10 mouse cellular contexts compared by ENCODE assay signal in the genomic region with DNA sequence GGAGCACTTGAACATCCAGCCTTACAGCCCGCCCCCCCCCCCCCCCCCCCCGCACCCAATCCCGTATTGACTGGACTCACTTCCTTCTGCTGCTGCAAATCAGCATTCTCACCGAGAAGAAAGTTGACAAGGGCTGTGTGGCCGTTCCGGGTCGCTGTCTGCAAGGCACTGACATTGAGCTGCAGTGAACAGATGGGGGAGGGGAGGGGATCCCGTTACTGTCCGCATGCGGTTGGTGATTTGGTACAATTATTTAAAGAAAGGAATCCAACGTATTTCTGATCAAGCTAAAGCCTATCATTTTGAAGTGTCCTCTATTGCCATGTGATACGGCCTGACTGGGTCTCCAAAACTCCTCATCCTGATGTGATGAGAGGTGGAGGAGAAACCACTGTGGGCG. TPM values are rescaled to one million over a fixed set of nuclear protein-coding genes. Genes with fewer than 3 reads are reported as not detected.
A peak's percentile ranks its signal among the peaks of the same experiment; 100 is the strongest.
DNase-seq lines count a peak whose midpoint lies in the region; ATAC-seq lines count a peak whose summit lies in the region.
"Had no signal": no experiment of that assay in that cellular context is flagged by ENCODE, and none has a peak within 500 bp of the region (broad histone marks: within the 10 kb centered on the region; RNA-seq: fewer than 3 reads in every experiment).

No protein-coding gene starts in this region.

- ATAC-seq in hindbrain, embryonic 16.5 days: no peak
- peak; percentile 25; the same call in 1 of the 2 replicates for ATAC-seq in megakaryocyte, adult 5-6 weeks (ENCODE audit: poor library complexity, severe bottlenecking)

- no peaks in the 10 kb centered on the region for H3K36me3 ChIP-seq in hindbrain, embryonic 16.5 days (ENCODE audit: control insufficient read depth, insufficient read depth, low read length)

- H3K27me3 ChIP-seq in hindbrain, embryonic 16.5 days (replicated peaks; ENCODE audit: control insufficient read depth, insufficient read depth, low read length): no peaks in the 10 kb centered on the region

- H3K27ac ChIP-seq in hindbrain, embryonic 16.5 days (ENCODE audit: low read depth, low read length): no peak overlapping the region

- no peak overlapping the region for H3K9ac ChIP-seq in hindbrain, embryonic 16.5 days (ENCODE audit: low read depth, low read length)

- 0 out of 2 replicates have a peak overlapping the region, but pooled peaks have one; percentile 22 for H3K4me2 ChIP-seq in hindbrain, embryonic 16.5 days (ENCODE audit: low read length)

- no peaks in the 10 kb centered on the region; the same call in 1 of the 2 replicates for H3K4me1 ChIP-seq in hindbrain, embryonic 16.5 days (ENCODE audit: control insufficient read depth, insufficient read depth, low read depth, low read length)

- H3K9me3 ChIP-seq in hindbrain, embryonic 16.5 days (ENCODE audit: control insufficient read depth, low read length): no peaks in the 10 kb centered on the region

- no peak overlapping the region for H3K4me3 ChIP-seq in hindbrain, embryonic 16.5 days (ENCODE audit: low read length)

- peak; percentile 14 to 27 for DNase-seq in cerebellum, postnatal 14 days
- no peak for DNase-seq in cerebellum, adult 8-10 months
- peak; percentile 35 for DNase-seq in embryo, embryonic 9.5 days (ENCODE audit: extremely low spot score)
- DNase-seq in left cerebral cortex, adult 11 months (ENCODE audit: low spot score): no peak
- DNase-seq in left cerebral cortex, adult 18-20 months (ENCODE audit: low spot score in 2 of 2): no peak
- no peak for DNase-seq in MN1 (ENCODE audit: low spot score)

- 35% methylated on average over 12 of the region's 13 CpGs for WGBS in hindbrain, embryonic 16.5 days

RNA-seq across cellular contexts. Expression of a gene that starts 35.2 kb away (rescaled TPM):
- polyA plus RNA-seq in hindbrain, embryonic 16.5 days (2015; fragmentation: Nextera tagmentation; extraction: Ambion mirVana): 0.55 TPM in 1 of 2 replicates, not detected in the other
- not detected in 2 replicates for total RNA-seq in megakaryocyte, adult 5-6 weeks (2015)
- total RNA-seq in megakaryocyte, adult 5-6 weeks (2017): 0.18 TPM in 1 of 2 replicates, not detected in the other
- total RNA-seq in left cerebral cortex, adult 18-20 months (2021): under 1 TPM in 1 of 2 experiments, not detected in 1; 0.61 TPM
- polyA plus RNA-seq: liver, embryonic 16.5 days had no signal

RNA-seq across cellular contexts. Expression of a gene that starts 47.7 kb away (rescaled TPM):
- 16.4 and 19.0 TPM in 2 replicates for polyA plus RNA-seq in hindbrain, embryonic 16.5 days (2015; fragmentation: Nextera tagmentation; extraction: Ambion mirVana)
- 10.5 and 15.6 TPM in 2 replicates for total RNA-seq in megakaryocyte, adult 5-6 weeks (2015)
- 11.4 and 11.7 TPM in 2 replicates for total RNA-seq in megakaryocyte, adult 5-6 weeks (2017)
- 10 to 100 TPM; 35.6 to 36.5 TPM for total RNA-seq in left cerebral cortex, adult 18-20 months (2021)

RNA-seq across cellular contexts. Expression of a gene that starts 54.7 kb away (rescaled TPM):
- not detected in 2 replicates for polyA plus RNA-seq in hindbrain, embryonic 16.5 days (2015; fragmentation: Nextera tagmentation; extraction: Ambion mirVana)
- total RNA-seq in megakaryocyte, adult 5-6 weeks (2015): not detected in 2 replicates
- total RNA-seq in megakaryocyte, adult 5-6 weeks (2017): not detected in 2 replicates
- total RNA-seq in left cerebral cortex, adult 18-20 months (2021): not detected
- total RNA-seq: adrenal gland, postnatal 4 days had no signal
- polyA plus RNA-seq: liver, embryonic 16.5 days had no signal

Comparison
In these comparisons a context has a peak if more than half of its experiments do, and no peak if none do; other contexts are left out.
1. DNase-seq: peak in cerebellum, postnatal 14 days (2 of 2) and embryo, embryonic 9.5 days (single experiment); none in cerebellum, adult 8-10 months (single experiment), left cerebral cortex, adult 11 months (single experiment), left cerebral cortex, adult 18-20 months (0 of 2) and MN1 (single experiment).